Mouse (Mus musculus) mouse trophoblast stem cell (cell line): ENCODE results near the gene Dlgap4.
"Not testable (repeated sequence)": the region's sequence is repeated elsewhere in the genome, so short reads cannot be mapped to it uniquely, and the experiment has no call there.

Experiments
- in situ Hi-C, 2 experiments: fragments of 300-500 bp; cut with MseI, MboI; formaldehyde crosslinking; loops; 2 replicates in 1 of 2; 3 replicates in 1 of 2; pipeline ENCODE4 v1.15.1; 2025

Gene Dlgap4

GRCm38 (mm10) chr2:156775455-156776435, 162.2 kb downstream of the Dlgap4 start:
- in situ Hi-C loops = no loop called here

DNA sequence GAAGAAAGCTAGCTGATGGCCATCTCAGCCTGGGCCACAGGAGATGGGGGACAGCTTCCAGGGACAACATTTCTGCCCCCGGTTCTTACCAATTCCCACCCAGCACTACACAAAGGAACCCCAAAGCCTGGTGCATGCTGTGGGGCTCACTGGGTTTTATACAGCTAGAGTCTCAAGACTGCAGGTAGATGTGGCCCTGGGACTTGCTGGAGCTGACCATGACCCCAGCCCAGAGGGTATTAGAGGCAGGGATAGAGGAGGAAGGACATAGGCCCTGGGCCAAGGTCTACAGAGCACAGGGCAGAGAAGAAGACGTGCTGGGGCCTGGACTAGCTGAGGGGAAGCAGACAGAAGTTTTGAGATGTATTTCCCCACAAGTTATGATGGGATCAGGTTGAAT, 163.4 kb downstream of the Dlgap4 start:
- in situ Hi-C loops = no loop called here

- in situ Hi-C loops = no loop called here
Observed at GRCm38 (mm10) chr2:156777326-156778004, 164.0 kb downstream of the Dlgap4 start.

DNA sequence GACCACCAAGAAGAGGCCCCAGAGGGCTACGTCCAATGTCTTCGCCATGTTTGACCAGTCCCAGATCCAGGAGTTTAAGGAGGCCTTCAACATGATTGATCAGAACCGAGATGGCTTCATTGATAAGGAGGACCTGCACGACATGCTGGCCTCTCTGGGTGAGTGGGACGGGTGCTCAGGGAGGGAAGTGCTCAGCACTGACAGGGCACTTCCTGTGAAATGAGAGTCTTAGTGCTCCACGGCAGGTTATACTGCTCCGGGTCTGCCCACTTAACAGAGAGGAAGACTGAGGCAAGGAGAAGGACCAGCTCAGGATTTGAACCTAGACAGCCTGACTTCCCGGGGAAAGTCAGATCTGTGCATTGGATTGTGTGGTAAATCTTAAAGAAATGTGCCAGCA, 165.1 kb downstream of the Dlgap4 start:
- in situ Hi-C loops = no loop called here

DNA sequence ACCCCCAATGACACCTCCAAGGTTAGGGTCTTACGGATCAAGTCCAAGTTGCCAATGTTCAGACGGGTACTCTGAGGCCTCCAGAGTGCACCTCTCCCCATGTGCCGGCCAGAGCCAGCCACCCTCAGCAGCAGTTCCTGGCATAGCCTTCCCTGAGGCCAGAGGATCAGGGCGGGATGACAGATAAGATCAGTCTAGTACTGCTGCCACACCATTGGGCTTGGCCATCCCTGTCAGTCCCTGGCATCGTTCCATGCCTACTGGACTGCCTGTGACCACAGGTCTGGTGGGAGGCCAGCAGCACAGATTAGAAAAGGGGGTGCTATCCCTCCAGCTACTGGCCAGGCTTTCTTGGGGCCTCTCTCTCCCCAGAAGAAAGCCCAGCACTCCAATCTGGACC, 165.5 kb downstream of the Dlgap4 start:
- in situ Hi-C loops = no loop called here

GRCm38 (mm10) chr2:156779488-156779887, 166.0 kb downstream of the Dlgap4 start:
- in situ Hi-C loops = no loop called here

DNA sequence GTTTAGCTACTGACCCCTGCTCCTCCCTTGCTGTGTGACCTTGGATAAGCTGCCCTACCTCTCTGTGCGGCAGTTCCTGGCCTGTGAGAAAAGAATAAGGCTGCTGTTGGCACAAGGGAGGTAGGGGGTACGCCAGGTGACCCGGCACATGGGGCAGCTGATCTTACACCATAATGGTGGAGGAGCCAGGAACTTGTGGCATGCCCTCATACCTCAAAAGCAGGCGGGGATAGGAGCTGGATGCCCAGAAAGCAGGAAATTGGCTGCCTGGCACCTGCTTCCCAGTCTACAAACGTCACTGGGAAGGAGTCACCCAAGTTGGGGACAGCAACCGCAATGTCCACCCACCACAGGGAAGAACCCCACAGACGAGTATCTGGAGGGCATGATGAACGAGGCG, 166.6 kb downstream of the Dlgap4 start:
- in situ Hi-C loops = no loop called here

- in situ Hi-C loops = no loop called here
Observed at GRCm38 (mm10) chr2:156780752-156781151, 167.2 kb downstream of the Dlgap4 start.

- in situ Hi-C loops = no loop called here
Observed at GRCm38 (mm10) chr2:156781281-156781680, 167.8 kb downstream of the Dlgap4 start.

- in situ Hi-C loops = no loop called here
Observed at GRCm38 (mm10) chr2:156781836-156782480, 168.5 kb downstream of the Dlgap4 start.

DNA sequence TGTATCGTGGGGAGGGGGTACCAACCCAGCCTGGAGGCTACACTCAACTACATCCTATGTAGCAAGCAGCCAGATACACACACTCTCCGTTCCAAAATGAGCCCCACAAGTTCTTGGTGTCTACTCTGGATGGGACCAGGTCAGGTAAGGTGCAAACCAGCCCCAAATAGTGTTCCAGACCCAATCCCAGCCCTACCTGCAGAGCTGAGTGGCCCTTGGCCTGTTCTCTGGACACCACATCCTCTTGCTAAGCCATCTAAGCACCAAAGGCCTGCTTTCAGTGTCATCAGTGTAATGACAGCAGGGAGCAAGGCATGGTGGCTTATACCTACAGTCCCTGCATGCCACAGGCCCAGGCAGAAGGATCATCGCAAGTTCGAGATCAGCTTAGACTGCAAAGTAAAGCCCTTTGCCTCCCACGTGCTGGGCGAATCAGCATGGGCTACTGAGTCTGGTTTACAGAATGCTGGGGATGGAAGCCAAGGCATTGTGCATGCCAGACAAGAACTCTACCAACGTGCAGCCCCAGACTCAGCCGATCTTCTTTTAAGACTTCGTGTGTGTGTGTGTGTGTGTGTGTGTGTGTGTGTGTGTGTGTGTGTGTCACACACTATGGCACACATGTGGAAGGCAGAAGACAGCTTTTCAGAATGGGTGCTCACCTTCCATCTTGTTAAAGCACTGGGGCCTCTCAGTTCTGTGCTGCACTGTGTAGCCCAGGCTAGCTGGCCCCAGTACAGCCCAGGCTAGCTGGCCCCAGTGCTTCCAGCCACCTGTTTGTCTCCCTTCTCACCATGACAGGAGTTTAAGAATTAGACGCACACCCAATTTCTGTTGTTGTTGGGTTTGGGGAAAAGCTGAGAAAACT, 169.2 kb downstream of the Dlgap4 start:
- in situ Hi-C loops = no loop called here

- in situ Hi-C loops = no loop called here
Observed at GRCm38 (mm10) chr2:156783349-156783728, 169.8 kb downstream of the Dlgap4 start.

DNA sequence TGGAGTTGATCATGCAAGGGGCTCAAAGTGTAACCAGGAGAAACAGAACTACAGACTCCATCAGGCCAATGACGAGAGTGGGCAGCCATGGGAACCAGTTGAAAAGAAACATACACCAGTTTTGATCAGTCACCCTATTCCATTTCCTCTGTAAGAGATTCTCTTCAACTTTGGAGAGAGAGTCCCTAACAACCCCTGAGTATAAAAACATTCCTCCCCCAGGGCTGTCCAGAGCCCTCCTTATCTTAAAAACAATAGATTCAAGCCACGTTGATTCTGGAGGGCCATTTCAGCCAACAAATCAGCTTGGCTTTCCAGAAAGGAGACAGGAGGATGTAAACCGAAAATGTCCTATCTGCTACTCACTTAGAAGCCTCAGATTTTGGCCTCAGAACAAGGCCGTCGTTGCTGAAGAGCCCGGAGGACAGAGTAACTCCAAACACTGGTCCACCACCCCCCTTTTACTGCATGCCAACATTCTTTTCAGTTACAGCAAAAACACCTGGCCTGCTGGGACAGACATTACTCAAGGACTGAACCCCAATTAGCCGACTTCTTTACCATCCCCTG, 170.6 kb downstream of the Dlgap4 start:
- in situ Hi-C loops = no loop called here

GRCm38 (mm10) chr2:156784891-156785290, 171.4 kb downstream of the Dlgap4 start:
- in situ Hi-C loops = no loop called here

DNA sequence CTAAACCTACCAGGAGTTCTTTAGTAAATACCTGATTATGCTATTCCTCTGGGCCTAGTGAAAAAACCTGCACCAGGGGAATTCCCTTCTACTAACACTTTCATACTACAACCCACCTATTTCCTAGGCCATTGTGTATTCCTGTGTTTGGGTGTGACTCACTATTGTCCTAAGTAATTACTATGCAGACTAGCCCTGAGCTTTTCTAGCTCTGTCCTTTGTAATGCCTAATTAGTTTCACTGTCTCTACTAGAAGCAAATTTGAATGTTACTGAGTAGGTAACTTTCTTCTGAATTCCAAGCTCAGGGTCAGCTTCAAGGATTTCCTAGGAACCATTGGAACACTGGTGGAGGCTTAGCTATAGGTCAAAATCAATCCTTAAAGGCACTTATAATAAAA, 172.9 kb downstream of the Dlgap4 start:
- in situ Hi-C loops = not testable (repeated sequence)

GRCm38 (mm10) chr2:156787090-156787775, 173.7 kb downstream of the Dlgap4 start:
- in situ Hi-C loops = no loop called here

DNA sequence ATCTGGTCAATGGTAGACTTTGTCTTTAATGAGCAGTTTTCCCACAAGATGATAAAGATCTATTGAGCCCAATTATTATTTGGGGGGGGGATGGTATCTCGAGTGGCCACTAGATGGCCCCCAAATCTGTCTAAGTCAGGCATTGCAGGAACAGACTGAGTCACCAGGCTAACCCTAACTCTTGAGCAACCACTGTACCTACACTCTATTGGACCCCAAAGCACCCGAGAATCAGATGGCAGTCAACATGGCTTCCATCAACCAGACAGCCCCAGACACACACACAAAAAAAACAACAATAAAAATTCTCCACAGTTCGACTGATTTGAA, 174.2 kb downstream of the Dlgap4 start:
- in situ Hi-C loops = no loop called here

DNA sequence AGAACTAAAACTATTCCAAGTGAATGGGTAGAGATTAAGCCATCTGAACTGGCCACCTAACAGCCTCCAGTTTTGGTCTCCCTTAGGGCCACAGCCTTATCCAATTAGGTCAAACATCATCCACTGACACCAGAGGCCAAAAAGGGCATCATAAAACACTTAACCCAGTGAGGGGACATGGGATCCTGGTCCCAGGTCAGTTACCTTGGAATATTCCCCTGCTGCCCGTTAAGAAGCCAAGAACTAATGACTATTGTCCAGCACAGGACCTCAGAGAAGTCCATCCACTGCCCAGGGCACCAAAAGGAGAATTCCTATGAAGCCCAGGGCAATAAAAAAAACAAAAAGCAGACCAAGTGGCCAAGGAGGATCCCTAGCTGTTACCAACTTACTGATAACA, 175.3 kb downstream of the Dlgap4 start:
- in situ Hi-C loops = no loop called here

- in situ Hi-C loops = no loop called here
Observed at GRCm38 (mm10) chr2:156798516-156798915, 185.0 kb downstream of the Dlgap4 start.

GRCm38 (mm10) chr2:156801045-156801444, 187.5 kb downstream of the Dlgap4 start:
- in situ Hi-C loops = no loop called here

- in situ Hi-C loops = not testable (repeated sequence)
Observed at GRCm38 (mm10) chr2:156802116-156802515, 188.6 kb downstream of the Dlgap4 start.
